Mouse (Mus musculus): ENCODE data around the gene Adam11. TPM values are rescaled to one million over a fixed set of nuclear protein-coding genes. Genes with fewer than 3 reads are reported as not detected.
"Not testable (repeated sequence)": the region's sequence is repeated elsewhere in the genome, so short reads cannot be mapped to it uniquely, and the experiment has no call there.

Gene Adam11
- 0.46 and 1.1 TPM in 2 replicates for total RNA-seq (2017)

DNA sequence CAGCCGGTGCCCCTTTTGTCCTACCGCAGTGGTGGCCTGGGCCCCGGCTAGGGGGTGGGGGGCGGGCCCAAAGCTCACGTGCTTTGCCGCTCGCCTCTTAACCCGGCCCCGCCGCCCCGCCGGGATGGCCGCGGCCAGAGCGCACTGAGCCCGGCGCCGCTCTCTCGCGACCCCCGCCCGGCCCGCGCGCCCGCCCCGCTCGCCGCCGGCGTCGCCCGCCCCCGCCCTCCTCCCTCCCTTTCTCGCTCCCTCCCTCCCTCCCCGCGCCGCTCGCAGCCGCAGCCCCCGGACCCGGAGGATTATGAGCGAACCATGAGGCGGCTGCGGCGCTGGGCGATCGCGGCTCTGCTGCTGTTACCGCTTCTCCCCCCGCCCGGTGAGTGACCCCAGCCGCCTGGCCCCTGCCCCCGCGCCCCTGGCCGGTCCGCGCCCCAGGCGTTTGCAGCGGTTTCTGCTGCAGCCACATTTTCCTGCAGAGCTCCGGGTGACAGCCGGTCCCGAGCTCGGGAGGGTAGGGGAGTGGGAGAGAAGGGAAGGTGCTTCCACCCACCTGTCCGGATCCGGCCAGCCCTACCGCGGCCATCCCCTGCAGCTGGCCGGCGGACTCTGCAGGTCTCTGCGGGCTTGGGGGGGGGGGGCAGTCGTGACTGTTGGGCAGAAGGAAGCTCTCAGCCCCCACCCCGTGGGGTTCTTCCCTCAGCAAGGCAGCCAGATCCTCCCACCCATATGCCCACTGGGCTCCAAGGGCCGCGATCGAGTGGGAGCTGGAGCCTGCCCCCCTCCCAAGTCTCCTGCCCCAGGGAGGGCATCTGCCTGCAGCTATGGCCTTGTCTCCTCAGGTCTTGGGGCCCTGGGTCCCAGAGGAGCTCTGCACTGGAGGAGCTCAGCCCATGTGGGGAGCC is at the start of gene Adam11:
Gene Adam11 (plus strand): TSS at position 131 of the 902 bp plus-strand sequence.
- 0 out of 2 replicates have a peak, but pooled peaks have one; percentile 3 for ATAC-seq (replicated peaks; ENCODE audit: low read depth, poor library complexity, severe bottlenecking)

DNA sequence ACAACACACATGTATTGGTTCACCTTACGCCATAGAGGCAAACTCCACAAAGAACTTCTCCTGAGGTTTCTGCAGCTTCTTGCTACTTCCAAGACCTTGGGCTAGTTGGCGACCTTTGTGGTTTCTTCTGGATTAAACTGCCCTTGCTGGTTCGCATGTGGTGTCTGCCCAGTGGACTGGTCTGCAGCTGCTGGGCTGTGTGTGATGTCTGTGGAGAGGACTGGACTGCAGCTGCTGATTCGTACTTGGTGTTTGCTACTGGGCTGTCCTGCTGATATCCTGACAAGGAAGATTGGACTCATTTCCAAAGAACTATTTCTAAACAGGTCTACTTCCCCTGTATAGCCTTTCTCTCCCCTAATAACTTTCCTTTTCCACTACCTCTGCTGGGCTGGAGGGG is 48.8 kb upstream of the Adam11 start:
- ATAC-seq (replicated peaks; ENCODE audit: low read depth, poor library complexity, severe bottlenecking) = no peak

DNA sequence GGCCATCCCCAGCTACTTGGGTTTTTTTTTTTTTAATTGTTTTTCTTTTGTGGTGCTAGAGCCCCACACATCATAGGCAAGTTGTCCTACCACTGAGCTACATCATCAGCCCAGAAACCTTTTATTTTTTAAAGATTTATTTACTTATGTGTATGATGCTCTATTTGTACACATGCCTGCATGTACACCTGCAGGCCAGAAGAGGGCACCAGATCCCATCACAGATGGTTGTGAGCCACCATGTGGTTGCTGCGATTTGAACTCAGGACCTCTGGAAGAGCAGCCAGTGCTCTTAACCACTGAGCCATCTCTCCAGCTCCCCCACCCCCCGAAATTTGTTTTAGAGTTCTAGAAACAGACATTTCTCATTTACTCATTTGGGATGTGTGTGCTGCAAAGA is 46.7 kb upstream of the Adam11 start:
- not testable (repeated sequence) for ATAC-seq (replicated peaks; ENCODE audit: low read depth, poor library complexity, severe bottlenecking)

DNA sequence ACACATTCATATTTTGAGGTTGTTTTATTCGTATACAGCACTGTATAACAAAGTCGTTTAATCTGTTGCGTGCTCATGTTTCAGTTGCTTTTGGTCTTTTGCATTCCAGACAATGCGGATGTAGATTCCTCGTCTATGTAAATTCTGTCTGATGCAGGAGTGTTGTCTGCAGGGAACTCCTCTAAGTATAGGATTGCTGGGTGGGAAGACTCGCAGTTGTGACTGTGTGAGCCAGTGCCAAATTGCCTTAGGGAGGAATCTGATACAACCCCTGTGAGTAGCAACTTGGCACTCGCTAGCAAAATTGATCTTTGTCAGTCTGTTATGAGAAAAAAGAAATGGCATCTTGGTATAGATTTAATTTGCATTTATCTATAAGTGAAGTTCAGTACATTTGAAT is 45.1 kb upstream of the Adam11 start:
- no peak for ATAC-seq (replicated peaks; ENCODE audit: low read depth, poor library complexity, severe bottlenecking)

DNA sequence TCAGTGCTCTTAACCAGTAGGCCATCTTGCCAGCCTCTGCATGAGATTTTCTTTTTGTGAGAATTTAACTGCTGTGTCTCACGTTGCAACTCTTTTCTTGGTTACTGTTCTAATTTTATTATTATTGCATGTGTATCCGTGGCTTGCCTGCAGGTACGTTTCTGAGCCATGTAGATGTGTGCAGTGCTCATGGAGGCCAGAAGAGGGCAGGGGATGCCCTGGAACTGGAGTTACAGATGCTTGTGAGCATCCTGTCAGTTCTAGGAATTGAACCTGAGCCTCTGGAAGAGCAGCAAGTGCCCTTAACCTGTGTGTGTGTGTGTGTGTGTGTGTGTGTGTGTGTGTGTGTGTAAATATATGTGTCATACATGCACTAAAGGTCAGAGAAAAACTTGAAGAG is 35.7 kb upstream of the Adam11 start:
- 0 out of 2 replicates have a peak, but pooled peaks have one; percentile 54 for ATAC-seq (replicated peaks; ENCODE audit: low read depth, poor library complexity, severe bottlenecking)

DNA sequence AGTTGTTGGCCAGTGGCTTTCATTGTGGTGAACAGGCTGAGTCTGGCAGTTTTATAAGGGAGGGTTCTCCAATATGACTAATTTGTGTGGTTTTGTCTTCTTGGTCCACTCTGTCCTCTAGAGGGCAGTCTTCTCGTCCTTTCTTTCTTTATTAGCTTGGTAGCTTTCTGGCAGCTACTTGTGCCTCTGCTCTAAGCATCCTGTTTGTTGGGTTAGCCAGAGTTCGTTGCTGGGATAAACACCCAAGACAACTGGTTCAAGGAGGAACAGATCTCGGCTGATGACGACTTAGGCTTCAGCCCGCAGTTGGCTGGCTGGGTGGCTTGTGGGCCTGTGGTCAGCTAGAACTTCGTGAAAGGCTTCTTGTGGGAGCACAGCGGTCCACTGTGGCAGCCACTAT is 32.6 kb upstream of the Adam11 start:
- ATAC-seq (replicated peaks; ENCODE audit: low read depth, poor library complexity, severe bottlenecking) = peak; percentile 87

DNA sequence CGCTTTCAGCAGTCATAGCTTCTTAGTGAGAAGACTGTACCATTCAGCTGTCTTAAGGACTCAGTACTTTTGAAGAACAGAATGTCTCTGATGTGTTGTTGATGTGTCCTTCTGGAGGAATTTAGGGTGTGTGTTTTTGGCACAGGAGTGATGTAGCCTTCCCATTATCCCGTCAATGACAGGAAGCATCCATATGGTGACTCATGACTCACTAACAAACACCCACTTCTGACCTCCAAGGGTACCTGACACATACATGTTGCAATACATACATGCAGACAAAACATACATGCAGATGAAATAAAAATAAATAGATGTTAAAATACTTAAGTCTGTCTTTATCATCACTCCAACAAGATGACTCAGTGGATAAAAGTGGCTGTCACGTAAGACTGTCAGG is 31.4 kb upstream of the Adam11 start:
- ATAC-seq (replicated peaks; ENCODE audit: low read depth, poor library complexity, severe bottlenecking) = no peak

DNA sequence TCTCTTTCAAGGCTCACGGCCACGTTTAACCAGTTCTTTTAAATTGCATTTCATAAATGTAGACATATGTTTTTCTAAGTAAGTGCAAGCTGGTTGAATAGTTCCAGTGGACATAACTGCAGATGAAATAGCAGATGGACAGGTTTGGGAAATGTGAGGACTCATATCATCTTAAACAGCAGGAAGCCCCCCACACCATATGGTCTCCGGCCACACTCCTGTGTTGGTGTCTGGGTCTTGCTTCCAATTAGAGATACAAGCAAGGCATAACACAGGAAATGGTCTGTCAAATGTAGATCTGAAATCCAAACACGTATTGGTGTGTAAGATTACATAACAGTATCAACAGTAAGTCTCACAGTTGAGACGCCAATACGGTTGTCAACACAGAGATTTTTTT is 29.9 kb upstream of the Adam11 start:
- ATAC-seq (replicated peaks; ENCODE audit: low read depth, poor library complexity, severe bottlenecking) = peak; percentile 30; the same call in 1 of the 2 replicates

DNA sequence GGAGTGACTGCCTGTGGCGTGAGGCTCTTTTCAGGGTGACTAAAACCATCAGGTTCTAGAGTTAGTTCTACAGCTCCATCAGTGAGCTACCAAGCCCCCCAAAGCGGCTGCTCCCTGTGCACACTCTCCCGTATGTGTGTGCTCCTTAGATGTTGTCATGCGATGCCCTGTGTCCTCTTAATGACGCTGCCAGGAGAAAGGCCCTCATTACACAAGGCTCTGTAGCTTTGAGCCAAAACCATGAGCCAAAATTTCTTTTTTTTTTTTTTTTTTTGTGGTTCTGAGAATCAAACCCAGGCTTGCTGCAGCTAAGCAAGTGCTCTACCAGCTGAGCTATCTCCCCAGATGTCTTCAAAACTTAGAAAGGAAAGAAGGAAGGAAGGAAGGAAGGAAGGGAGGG is 28.1 kb upstream of the Adam11 start:
- ATAC-seq (replicated peaks; ENCODE audit: low read depth, poor library complexity, severe bottlenecking) = no peak

DNA sequence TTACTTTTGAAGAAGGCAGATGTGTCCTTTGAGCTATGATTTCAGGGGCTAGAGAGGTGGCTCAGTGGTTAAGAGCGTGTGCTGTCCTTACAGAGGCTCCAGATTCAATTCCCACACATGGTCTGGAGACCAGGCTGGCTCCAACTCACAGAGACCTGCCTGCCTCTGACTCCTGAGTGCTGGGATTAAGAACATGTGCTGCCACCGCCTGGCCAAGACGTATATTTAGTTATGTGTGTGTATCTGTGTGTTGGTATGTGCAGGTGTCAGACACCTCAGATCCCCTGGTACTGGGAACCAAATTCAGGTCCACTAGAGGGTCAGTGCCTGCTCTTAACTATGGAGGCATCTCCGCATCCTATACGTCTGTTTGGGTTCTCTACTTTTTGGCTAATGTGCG is 26.3 kb upstream of the Adam11 start:
- no peak for ATAC-seq (replicated peaks; ENCODE audit: low read depth, poor library complexity, severe bottlenecking)

DNA sequence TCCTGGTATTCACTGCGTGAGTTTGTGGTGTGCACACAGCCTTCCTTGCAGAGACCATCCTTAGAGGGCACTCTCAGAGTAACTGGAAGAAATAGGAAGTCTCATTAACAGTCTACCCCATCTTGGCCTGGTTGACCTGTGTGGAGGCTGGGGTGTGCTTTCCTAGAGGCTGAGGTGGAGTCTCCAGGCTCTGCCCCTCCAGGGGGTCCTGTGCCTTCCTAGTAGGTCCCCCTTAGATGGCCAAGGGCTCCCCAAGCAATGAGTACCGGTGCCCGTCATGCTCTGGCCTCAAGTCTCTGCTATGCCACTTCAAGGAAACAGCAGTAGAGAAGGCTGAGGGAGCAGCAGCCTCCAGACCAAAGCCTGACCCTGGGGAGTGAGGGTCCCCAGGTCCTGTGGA is 23.2 kb upstream of the Adam11 start:
- ATAC-seq (replicated peaks; ENCODE audit: low read depth, poor library complexity, severe bottlenecking) = no peak

DNA sequence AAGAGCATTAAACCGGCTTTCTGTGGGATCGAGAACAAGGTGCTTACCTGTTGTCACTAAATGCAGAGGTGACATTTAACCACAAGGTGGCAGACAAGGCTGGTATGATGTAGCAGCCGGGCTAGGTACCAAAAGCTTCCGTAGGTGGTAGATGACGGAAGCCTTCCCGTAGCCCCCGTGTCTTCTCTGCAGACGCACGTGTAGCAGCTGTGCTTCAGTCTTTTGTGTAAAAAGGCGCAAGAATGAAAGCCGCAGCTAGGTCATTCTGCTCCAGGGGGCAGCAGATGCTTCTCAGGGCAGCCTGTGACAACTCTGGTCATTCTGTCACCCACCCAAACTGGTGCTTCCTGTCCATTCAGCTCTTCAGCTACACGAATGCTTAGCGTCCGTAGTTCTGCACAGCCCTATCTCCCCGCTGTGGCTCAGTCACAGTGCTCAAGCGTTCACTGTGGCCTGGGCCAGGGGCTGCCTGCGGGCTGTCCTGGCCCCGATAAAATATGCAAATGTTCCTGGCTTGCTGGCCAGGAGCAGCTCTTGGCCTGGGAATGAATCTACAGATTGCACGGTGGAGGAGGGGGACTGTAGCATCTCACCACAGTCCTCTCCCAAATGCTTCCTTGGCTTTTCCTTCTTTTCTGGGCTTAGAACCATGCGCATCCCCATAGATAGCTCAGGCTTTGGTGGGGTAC is 21.8 kb upstream of the Adam11 start:
- ATAC-seq (replicated peaks; ENCODE audit: low read depth, poor library complexity, severe bottlenecking) = peak; percentile 83

DNA sequence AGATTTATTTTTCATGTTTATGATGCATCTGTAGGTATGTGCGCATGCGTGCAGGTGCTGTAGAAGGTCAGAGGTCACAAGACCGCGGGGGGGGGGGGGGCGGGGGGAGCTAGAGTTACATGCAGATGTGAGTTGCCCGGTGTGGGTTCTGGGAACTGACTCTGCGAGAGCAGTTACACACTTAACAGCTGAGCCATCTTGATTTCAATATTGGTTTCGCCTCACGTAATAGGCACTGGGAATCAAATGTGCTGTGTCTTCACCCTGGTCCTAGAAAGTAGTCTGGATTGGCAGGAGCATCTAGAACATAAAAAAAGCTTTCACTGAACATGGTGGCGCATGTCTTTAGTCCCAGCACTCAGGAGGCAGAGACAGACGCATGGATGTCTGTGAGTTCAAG is 20.6 kb upstream of the Adam11 start:
- ATAC-seq (replicated peaks; ENCODE audit: low read depth, poor library complexity, severe bottlenecking) = no peak

DNA sequence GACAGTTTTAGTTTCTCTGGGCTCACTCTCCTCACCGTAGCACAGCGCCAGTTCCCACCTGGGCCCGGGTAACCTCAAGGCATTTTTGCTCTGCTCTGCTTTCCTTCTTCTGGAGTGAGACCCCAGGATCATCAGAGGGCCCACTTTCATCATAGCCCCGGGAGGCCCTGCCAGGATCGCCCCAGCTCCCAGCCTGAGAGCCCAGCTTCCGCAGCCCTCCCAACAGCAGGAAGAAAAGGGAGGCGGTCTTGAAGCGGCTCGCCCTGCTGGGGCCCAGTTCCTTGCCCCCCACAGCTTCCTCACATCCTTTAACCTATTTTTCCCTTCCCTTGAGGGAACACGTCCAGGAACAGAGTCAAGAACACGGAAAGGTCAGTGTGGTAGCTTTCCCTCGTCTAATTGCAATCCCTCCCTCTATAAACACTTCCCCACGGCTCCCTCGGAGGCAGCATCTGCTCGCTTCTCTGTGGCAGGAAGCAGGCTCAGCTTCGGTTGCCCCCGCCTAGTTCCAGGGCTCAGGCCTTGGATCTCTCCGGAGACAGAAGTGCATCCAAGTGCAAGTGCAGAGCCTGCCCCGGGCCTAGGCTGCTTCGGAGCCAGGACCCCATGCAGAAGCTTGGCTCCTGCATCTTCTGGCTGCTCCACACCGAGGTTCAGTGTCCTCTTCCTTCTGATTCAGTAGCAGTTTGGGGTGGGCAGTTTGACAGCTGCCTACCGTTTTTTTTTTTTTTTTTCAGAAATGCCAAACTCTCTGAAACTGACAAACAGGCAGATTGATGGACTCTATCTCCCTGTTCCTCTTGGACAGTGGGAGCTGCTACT is 19.9 kb upstream of the Adam11 start:
- peak; percentile 64 for ATAC-seq (replicated peaks; ENCODE audit: low read depth, poor library complexity, severe bottlenecking)

DNA sequence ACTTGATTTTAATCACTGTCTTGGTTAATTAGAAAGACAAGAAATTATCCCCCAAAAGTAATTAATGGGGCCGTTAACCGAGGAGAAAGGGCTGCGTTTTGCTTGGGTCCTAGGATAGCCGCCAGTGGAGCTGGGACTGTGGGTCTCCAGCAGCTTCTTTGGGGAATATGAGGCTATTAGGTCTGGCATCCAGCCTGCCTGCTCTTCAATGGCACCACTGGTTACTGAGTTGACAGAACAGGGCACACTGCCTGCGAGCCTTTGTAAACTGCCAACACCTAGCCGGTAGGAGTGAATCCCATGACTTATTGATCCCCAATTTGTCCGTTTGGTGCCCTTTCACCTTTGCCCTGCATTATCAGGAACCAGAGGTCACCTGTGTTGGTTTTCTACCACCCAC is 19.2 kb upstream of the Adam11 start:
- ATAC-seq (replicated peaks; ENCODE audit: low read depth, poor library complexity, severe bottlenecking) = no peak

DNA sequence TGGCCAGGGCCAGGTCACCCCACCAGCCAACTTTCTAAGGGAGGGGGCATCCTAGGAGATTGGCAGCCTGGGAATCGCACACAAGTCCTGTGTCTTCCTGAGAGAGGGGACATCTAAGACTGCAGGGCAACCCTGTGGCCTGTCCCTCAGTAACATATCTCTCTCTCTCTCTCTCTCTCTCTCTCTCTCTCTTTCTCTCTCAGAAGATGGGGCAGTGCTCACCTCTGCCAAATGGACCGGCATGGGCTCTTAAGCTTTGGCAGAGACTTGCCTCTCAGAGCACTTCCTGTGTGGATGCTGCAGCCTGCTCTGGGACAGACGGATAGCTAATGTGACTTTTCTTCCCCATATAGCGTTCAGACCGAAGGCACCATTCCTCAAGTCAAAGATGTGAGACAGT is 18.4 kb upstream of the Adam11 start:
- no peak for ATAC-seq (replicated peaks; ENCODE audit: low read depth, poor library complexity, severe bottlenecking)

DNA sequence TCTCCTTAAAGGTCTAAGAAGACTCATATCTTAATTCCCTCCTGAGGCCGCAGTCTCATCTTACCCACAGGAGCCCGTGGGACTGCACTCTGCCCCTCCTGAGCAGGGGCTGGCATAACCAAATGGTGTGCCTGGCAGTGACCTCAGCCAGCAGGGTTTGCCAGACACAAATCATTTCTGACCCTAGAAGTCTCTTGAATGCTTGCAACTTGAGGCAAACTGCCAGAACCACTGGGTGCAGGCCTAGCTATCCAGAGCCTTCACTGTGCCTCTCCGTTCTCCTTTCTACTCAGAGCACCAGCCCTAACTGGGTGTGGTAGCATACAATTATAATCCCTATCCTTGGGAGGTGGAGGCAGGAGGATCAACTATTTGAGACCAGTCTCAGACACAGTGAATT is 16.5 kb upstream of the Adam11 start:
- no peak for ATAC-seq (replicated peaks; ENCODE audit: low read depth, poor library complexity, severe bottlenecking)

DNA sequence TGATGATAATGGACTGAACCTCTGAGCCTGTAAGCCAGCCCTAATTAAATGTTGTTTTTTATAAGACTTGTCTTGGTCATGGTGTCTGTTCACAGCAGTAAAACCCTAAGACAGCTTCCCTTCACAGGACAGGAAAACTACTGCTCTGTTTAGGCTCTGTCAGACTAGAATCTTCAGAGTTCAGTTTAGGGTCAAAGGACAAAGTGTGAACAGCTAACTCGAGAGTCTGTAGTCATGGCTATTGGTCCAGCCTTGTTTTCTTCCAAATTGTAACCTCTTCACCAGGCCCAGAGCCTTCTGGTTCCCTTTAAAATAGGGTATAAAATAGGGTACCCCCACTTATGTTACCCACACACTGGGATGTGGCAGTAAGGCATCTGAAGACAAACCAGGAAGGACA is 13.4 kb upstream of the Adam11 start:
- ATAC-seq (replicated peaks; ENCODE audit: low read depth, poor library complexity, severe bottlenecking) = no peak

DNA sequence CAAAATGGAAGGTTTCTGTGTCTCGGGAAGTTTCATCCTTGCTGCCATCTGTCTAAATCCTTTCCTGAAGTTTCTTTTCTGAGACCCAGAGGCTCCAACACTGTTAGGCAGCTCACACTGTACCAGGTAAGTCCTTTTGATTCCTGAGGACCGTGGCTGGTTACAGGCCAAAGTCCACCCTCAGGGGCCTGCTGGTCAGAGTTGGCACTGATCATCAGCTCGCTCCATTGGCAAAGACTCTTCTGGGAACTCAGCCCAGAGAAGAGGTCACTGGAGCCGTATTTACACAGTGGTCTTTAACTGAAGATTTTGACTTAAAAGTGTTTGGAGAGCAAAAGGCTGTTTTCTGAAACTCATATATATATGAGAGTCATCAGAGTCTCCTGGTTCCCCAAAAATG is 12.9 kb upstream of the Adam11 start:
- ATAC-seq (replicated peaks; ENCODE audit: low read depth, poor library complexity, severe bottlenecking) = no peak

DNA sequence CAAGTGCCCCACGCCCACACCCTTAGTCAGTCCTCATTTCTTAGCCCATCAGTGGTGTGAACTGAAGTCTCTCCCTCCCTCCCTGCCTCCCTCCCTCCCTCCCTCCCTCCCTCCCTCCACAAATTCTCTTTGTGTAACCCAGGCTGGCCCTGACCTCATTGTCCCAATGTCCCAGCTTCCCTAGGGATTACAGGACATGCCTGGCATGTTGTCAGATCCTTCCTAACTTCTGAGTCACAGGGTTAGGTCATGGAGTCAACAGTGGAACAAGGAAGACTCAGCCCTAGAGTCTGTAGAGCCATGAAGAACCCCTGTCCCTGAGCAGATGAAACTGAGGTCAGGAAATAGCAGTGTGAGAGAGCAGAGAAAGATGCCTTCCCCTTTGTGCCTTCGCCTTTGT is 11.5 kb upstream of the Adam11 start:
- no peak for ATAC-seq (replicated peaks; ENCODE audit: low read depth, poor library complexity, severe bottlenecking)

All from common myeloid progenitor, adult 5-6 weeks (primary cell).